Mouse (Mus musculus): ENCODE results near the gene Trmt2a. TPM values are rescaled to one million over a fixed set of nuclear protein-coding genes. Genes with fewer than 3 reads are reported as not detected.
A peak's percentile ranks its signal among the peaks of the same experiment; 100 is the strongest.

Trmt2a gene
- 94.7 and 98.9 TPM in 2 replicates for polyA plus RNA-seq (2015; fragmentation: Nextera tagmentation; extraction: Ambion mirVana)

GRCm38 (mm10) chr16:18248433-18249363 is at the start of gene Trmt2a, which contains the start of gene Ranbp1:
Gene Trmt2a, plus strand, starts transcription at chr16:18248679.
Gene Ranbp1, minus strand, starts transcription at chr16:18248732.
- peak; percentile 96 for ATAC-seq (ENCODE audit: low FRiP score, low read depth)
- no peaks in the 10 kb centered on the region for H3K27me3 ChIP-seq
- H3K4me1 ChIP-seq (replicated peaks), result peaks cover 39% of the 10 kb centered on the region
- peak within 1 kb of the TSS; percentile 89 for H3K27ac ChIP-seq (replicated peaks)
- peak within 1 kb of the TSS; percentile 83 for H3K4me2 ChIP-seq
- peak within 1 kb of the TSS; percentile 82 for H3K9ac ChIP-seq
- under 1% methylated on average over 92 of the region's 102 CpGs for WGBS
- no peaks in the 10 kb centered on the region for H3K9me3 ChIP-seq
- H3K36me3 ChIP-seq, result peaks cover 54% of the 10 kb centered on the region
- peak within 1 kb of the TSS; percentile 87 for H3K4me3 ChIP-seq

DNA sequence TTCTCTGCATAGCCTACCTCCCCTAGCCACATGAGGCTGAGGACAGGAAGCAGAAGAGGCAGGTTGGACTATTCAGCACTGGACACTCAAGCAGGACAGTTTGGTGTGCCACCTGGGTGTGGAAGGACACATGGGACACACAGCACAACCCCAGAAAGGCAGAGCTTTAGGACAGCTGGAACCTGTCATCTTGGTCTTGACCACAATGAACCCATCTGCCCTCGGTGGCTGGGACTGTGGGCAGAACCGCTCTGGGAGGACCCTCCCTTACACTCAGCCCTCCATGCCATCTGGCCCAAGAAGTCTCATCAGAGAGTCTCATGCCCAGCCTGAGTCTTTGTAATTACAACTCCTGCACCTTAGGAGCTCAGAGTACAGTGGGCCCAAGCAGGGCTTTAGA is 48.4 kb upstream of the Trmt2a start:
- H3K9ac ChIP-seq, result no peak overlapping the region
- no peak overlapping the region for H3K4me3 ChIP-seq
- H3K27me3 ChIP-seq, result no peaks in the 10 kb centered on the region
- H3K4me2 ChIP-seq, result no peak overlapping the region
- H3K4me1 ChIP-seq (replicated peaks), result peaks cover 25% of the 10 kb centered on the region
- no peaks in the 10 kb centered on the region for H3K36me3 ChIP-seq
- no peaks in the 10 kb centered on the region for H3K9me3 ChIP-seq
- H3K27ac ChIP-seq (replicated peaks), result no peak overlapping the region
- no peak for ATAC-seq (ENCODE audit: low FRiP score, low read depth)
- WGBS, result 74% methylated on average over 2 of the region's 2 CpGs

GRCm38 (mm10) chr16:18201620-18202019 is 46.9 kb upstream of the Trmt2a start:
- Histone ChIP-seq H3K27me3 (no peaks in the 10 kb centered on the region), H3K4me3 (no peak overlapping the region), H3K27ac (replicated peaks) (no peak overlapping the region), H3K9me3 (no peaks in the 10 kb centered on the region), H3K4me1 (replicated peaks) (peaks cover 23% of the 10 kb centered on the region), H3K9ac (no peak overlapping the region), H3K36me3 (no peaks in the 10 kb centered on the region), H3K4me2 (no peak overlapping the region)
- ATAC-seq (ENCODE audit: low FRiP score, low read depth), result no peak
- WGBS, result 58% methylated on average over 1 of the region's 1 CpGs

DNA sequence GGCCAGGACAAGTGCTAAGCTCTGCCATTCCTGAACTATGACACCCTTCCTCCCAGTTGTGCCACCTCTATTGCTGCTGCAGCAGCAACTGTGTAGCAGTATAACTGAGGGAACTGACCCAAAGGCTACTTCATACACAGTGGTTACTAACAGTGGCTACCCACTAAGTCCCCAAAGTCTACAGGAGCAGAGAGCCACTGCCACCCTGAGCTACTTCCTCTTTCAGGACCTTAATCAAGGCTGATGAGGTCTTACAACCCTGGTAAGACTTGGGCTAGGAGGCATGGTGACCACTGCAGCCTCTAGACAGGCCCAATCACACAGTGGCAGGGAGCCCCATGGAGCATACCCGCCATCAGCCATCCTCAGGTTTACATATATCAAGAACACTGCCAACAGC is 46.4 kb upstream of the Trmt2a start:
- Histone ChIP-seq H3K4me3 (no peak overlapping the region), H3K27me3 (no peaks in the 10 kb centered on the region), H3K4me1 (replicated peaks) (peaks cover 23% of the 10 kb centered on the region), H3K27ac (replicated peaks) (no peak overlapping the region), H3K36me3 (no peaks in the 10 kb centered on the region), H3K9ac (no peak overlapping the region), H3K4me2 (no peak overlapping the region), H3K9me3 (no peaks in the 10 kb centered on the region)
- 100% methylated on average over 1 of the region's 1 CpGs for WGBS
- no peak for ATAC-seq (ENCODE audit: low FRiP score, low read depth)

DNA sequence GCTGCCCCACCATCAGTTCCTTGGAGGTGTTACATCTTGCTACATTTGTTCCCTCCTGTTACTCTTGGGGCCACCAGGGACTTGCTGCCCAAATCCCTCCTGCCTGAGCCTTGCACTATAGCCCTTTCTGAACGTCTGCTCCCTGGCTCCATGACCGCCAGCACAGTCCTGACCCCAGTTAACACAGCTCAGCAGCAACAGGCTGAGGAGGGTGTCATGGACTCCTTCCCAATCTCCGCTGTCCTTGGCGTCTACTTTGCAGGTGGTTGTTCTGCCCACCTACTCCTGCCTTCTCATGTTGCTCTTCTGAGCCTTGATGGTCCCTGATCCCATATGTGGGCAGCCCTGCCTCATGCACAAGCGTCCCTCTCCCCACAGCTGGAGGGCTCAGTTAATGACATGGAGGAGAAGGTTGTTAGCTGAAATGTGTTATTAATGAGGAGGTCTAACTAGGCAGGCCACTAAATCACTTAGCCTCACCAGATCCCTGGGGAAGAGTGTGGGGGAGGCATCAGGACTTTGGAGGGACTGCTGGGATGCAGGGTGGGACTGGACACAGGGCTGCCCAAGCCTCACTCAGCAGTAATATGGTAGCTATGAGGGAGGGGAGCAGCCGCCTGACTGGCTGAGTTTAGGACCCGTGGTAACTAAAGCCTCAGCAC is 44.9 kb upstream of the Trmt2a start:
- H3K4me3 ChIP-seq, result no peak overlapping the region
- no peak overlapping the region for H3K27ac ChIP-seq (replicated peaks)
- no peak for ATAC-seq (ENCODE audit: low FRiP score, low read depth)
- WGBS, result 61% methylated on average over 7 of the region's 7 CpGs
- no peaks in the 10 kb centered on the region for H3K27me3 ChIP-seq
- H3K4me2 ChIP-seq, result no peak overlapping the region
- H3K9me3 ChIP-seq, result no peaks in the 10 kb centered on the region
- no peaks in the 10 kb centered on the region for H3K36me3 ChIP-seq
- H3K9ac ChIP-seq, result no peak overlapping the region
- H3K4me1 ChIP-seq (replicated peaks), result peaks cover 13% of the 10 kb centered on the region

GRCm38 (mm10) chr16:18210701-18211416 is 37.6 kb upstream of the Trmt2a start:
- no peaks in the 10 kb centered on the region for H3K36me3 ChIP-seq
- H3K4me3 ChIP-seq, result no peak overlapping the region
- ATAC-seq (ENCODE audit: low FRiP score, low read depth), result no peak
- H3K9me3 ChIP-seq, result no peaks in the 10 kb centered on the region
- no peak overlapping the region for H3K4me2 ChIP-seq
- H3K4me1 ChIP-seq (replicated peaks), result peaks cover 43% of the 10 kb centered on the region
- no peaks in the 10 kb centered on the region for H3K27me3 ChIP-seq
- no peak overlapping the region for H3K9ac ChIP-seq
- no peak overlapping the region for H3K27ac ChIP-seq (replicated peaks)
- 22% methylated on average over 8 of the region's 8 CpGs for WGBS

GRCm38 (mm10) chr16:18211417-18212171 is 36.9 kb upstream of the Trmt2a start:
- H3K9me3 ChIP-seq, result no peaks in the 10 kb centered on the region
- no peaks in the 10 kb centered on the region for H3K27me3 ChIP-seq
- H3K9ac ChIP-seq, result no peak overlapping the region
- ATAC-seq (ENCODE audit: low FRiP score, low read depth), result 0 out of 2 replicates have a peak, but pooled peaks have one; percentile 12
- no peaks in the 10 kb centered on the region for H3K36me3 ChIP-seq
- H3K4me2 ChIP-seq, result no peak overlapping the region
- H3K4me1 ChIP-seq (replicated peaks), result peaks cover 43% of the 10 kb centered on the region
- H3K27ac ChIP-seq (replicated peaks), result no peak overlapping the region
- 42% methylated on average over 10 of the region's 10 CpGs for WGBS
- H3K4me3 ChIP-seq, result no peak overlapping the region

DNA sequence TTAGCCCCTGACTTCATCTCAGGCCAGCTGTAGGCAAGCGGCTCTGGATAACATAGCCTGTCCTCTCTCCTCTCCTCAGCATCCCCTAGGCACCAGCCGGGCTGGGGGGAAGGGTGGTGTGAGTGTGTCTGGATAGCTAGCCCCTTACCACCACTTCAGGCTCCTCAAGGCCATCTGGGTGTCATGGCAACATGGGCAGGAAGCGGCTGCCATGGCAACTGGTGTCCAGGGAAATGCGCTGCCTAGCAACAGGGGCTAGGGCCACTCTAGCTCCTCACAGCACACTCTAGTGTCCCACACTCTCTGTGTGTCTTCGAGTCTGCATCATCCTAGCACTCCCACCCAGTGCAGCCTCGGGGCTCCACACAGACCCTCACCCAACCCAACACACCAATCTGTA is 34.8 kb upstream of the Trmt2a start:
- H3K27ac ChIP-seq (replicated peaks), result peak overlapping the region; percentile 82
- H3K9me3 ChIP-seq, result no peaks in the 10 kb centered on the region
- H3K9ac ChIP-seq, result peak overlapping the region; percentile 16; the same call in 1 of the 2 replicates
- no peaks in the 10 kb centered on the region for H3K27me3 ChIP-seq
- H3K4me2 ChIP-seq, result peak overlapping the region; percentile 50
- WGBS, result 6% methylated on average over 6 of the region's 6 CpGs
- H3K36me3 ChIP-seq, result no peaks in the 10 kb centered on the region
- peaks cover 43% of the 10 kb centered on the region for H3K4me1 ChIP-seq (replicated peaks)
- peak; percentile 89 for ATAC-seq (ENCODE audit: low FRiP score, low read depth)
- peak overlapping the region; percentile 27 for H3K4me3 ChIP-seq

GRCm38 (mm10) chr16:18214858-18215257 is 33.6 kb upstream of the Trmt2a start:
- Histone ChIP-seq H3K27me3 (no peaks in the 10 kb centered on the region), H3K9me3 (no peaks in the 10 kb centered on the region), H3K27ac (replicated peaks) (peak overlapping the region; percentile 82), H3K4me1 (replicated peaks) (peaks cover 46% of the 10 kb centered on the region), H3K4me2 (peak overlapping the region; percentile 50), H3K9ac (peak overlapping the region; percentile 16; the same call in 1 of the 2 replicates), H3K36me3 (no peaks in the 10 kb centered on the region), H3K4me3 (peak overlapping the region; percentile 27; the same call in 1 of the 2 replicates)
- WGBS, result 41% methylated on average over 7 of the region's 7 CpGs
- ATAC-seq (ENCODE audit: low FRiP score, low read depth), result no peak

- 87% methylated on average over 4 of the region's 4 CpGs for WGBS
- Histone ChIP-seq H3K4me2 (no peak within 1 kb of the TSS), H3K9ac (no peak within 1 kb of the TSS), H3K27ac (replicated peaks) (no peak within 1 kb of the TSS), H3K27me3 (no peaks in the 10 kb centered on the region), H3K4me1 (replicated peaks) (peaks cover 41% of the 10 kb centered on the region), H3K36me3 (peaks cover 2% of the 10 kb centered on the region), H3K9me3 (no peaks in the 10 kb centered on the region), H3K4me3 (no peak within 1 kb of the TSS)
- ATAC-seq (ENCODE audit: low FRiP score, low read depth), result no peak
Observed at GRCm38 (mm10) chr16:18217579-18217978, 30.9 kb upstream of the Trmt2a start, which contains the start of gene Ccdc188. Gene Ccdc188, plus strand, starts transcription at chr16:18217879.

- Histone ChIP-seq H3K36me3 (peaks cover 10% of the 10 kb centered on the region), H3K4me3 (no peak overlapping the region), H3K9me3 (no peaks in the 10 kb centered on the region), H3K4me2 (no peak overlapping the region), H3K27ac (replicated peaks) (no peak overlapping the region), H3K9ac (no peak overlapping the region), H3K4me1 (replicated peaks) (peaks cover 31% of the 10 kb centered on the region), H3K27me3 (no peaks in the 10 kb centered on the region)
- ATAC-seq (ENCODE audit: low FRiP score, low read depth), result no peak
- WGBS, result 71% methylated on average over 9 of the region's 9 CpGs
Observed at GRCm38 (mm10) chr16:18218580-18218996, 29.9 kb upstream of the Trmt2a start.
